Mouse (Mus musculus): ENCODE data around the gene Masp2.

Gene Masp2

GRCm38 (mm10) chr4:148635309-148635708 is 33.0 kb downstream of the Masp2 start:
- no peak for DNase-seq (ENCODE audit: low spot score in 2 of 2)

- DNase-seq (ENCODE audit: low spot score in 2 of 2): no peak
Measured at GRCm38 (mm10) chr4:148638302-148638701, 35.9 kb downstream of the Masp2 start.

- DNase-seq (ENCODE audit: low spot score in 2 of 2): no peak
Measured at GRCm38 (mm10) chr4:148639455-148639854, 37.1 kb downstream of the Masp2 start.

GRCm38 (mm10) chr4:148641121-148641520 is 38.8 kb downstream of the Masp2 start:
- no peak for DNase-seq (ENCODE audit: low spot score in 2 of 2)

GRCm38 (mm10) chr4:148643291-148644156 is 41.2 kb downstream of the Masp2 start, which contains the start of gene Gm572:
Gene Gm572, plus strand, starts transcription at chr4:148643317.
- DNase-seq (ENCODE audit: low spot score in 2 of 2): no peak

GRCm38 (mm10) chr4:148644157-148644511 is 41.8 kb downstream of the Masp2 start:
- DNase-seq (ENCODE audit: low spot score in 2 of 2): peak in 1 of 2 experiments; percentile 70

- DNase-seq (ENCODE audit: low spot score in 2 of 2): no peak
Measured at GRCm38 (mm10) chr4:148644926-148645325, 42.6 kb downstream of the Masp2 start.

GRCm38 (mm10) chr4:148646616-148647015 is 44.3 kb downstream of the Masp2 start:
- peak; percentile 43 to 48 for DNase-seq (ENCODE audit: low spot score in 2 of 2)

- DNase-seq (ENCODE audit: low spot score in 2 of 2): no peak
Measured at GRCm38 (mm10) chr4:148649309-148649708, 47.0 kb downstream of the Masp2 start.

GRCm38 (mm10) chr4:148651045-148651444 is 48.7 kb downstream of the Masp2 start:
- DNase-seq (ENCODE audit: low spot score in 2 of 2): no peak

- DNase-seq (ENCODE audit: low spot score in 2 of 2): peak in 1 of 2 experiments; percentile 40
Measured at GRCm38 (mm10) chr4:148654701-148655398, 52.5 kb downstream of the Masp2 start.

GRCm38 (mm10) chr4:148656691-148657258 is 54.4 kb downstream of the Masp2 start:
- DNase-seq (ENCODE audit: low spot score in 2 of 2): no peak

GRCm38 (mm10) chr4:148657776-148658175 is 55.4 kb downstream of the Masp2 start:
- DNase-seq (ENCODE audit: low spot score in 2 of 2): no peak

- DNase-seq (ENCODE audit: low spot score in 2 of 2): no peak
Measured at GRCm38 (mm10) chr4:148660174-148660573, 57.8 kb downstream of the Masp2 start.

- peak; percentile 46 to 64 for DNase-seq (ENCODE audit: low spot score in 2 of 2)
Measured at GRCm38 (mm10) chr4:148662168-148662965, 60.0 kb downstream of the Masp2 start.

GRCm38 (mm10) chr4:148663326-148663725 is 61.0 kb downstream of the Masp2 start:
- no peak for DNase-seq (ENCODE audit: low spot score in 2 of 2)

- DNase-seq (ENCODE audit: low spot score in 2 of 2): no peak
Measured at GRCm38 (mm10) chr4:148664021-148664420, 61.7 kb downstream of the Masp2 start.
